Mouse (Mus musculus) small intestine, adult 2 months (tissue): ENCODE measurements at regions not wholly inside any gene's neighbourhood (a gene's known extent, or its start where the extent isn't known, plus 50 kb on each side); places are given as distances from the start of the nearest gene placed in this dataset.

ENCODE experiments used
- CTCF ChIP-seq: fragments of 200-500 bp; IDR thresholded peaks from 2 replicates; pipeline ENCODE4 v1.5.1; 2012; ENCODE audit warnings: low read depth, mild to moderate bottlenecking, control low read depth, inconsistent platforms, low read length, moderate library complexity, mixed read lengths; ENCODE audit not compliant: insufficient replicate concordance, insufficient read length; ENCODE audit errors: extremely low read depth
- POLR2A ChIP-seq: fragments of 200-500 bp; IDR thresholded peaks from 2 replicates; pipeline ENCODE4 v1.6.1; 2012; ENCODE audit warnings: low read depth, mild to moderate bottlenecking, control low read depth, inconsistent platforms, low read length, moderate library complexity

DNA sequence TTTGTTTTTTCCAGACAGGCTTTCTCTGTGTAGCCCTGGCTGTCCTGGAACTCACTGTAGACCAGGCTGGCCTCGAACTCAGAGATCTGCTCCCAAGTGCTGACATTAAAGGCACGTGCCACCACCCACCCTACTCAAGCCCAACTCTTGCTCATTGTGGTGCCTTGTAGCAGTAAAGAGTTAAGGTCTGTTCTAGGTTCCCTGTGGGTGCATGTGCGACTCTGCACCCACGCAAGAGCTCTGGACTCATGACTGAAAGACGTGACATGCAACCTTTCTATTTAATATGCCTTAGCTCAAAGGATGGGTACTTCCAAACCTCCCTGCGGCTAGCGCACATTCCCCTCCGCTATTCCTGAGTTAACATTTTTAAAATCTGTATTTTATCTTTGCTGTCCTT, 121.7 kb upstream of the Peli2 start:
- TF ChIP-seq POLR2A, result no peak
- no peak for TF ChIP-seq CTCF
